Mouse (Mus musculus): Measurements from ENCODE around the gene Palld. TPM values are rescaled to one million over a fixed set of nuclear protein-coding genes. Genes with fewer than 3 reads are reported as not detected.

Gene Palld
- total and polyA plus RNA-seq, 3 experiments, result 0.87 to 7.1 (median 2.6) TPM

DNA sequence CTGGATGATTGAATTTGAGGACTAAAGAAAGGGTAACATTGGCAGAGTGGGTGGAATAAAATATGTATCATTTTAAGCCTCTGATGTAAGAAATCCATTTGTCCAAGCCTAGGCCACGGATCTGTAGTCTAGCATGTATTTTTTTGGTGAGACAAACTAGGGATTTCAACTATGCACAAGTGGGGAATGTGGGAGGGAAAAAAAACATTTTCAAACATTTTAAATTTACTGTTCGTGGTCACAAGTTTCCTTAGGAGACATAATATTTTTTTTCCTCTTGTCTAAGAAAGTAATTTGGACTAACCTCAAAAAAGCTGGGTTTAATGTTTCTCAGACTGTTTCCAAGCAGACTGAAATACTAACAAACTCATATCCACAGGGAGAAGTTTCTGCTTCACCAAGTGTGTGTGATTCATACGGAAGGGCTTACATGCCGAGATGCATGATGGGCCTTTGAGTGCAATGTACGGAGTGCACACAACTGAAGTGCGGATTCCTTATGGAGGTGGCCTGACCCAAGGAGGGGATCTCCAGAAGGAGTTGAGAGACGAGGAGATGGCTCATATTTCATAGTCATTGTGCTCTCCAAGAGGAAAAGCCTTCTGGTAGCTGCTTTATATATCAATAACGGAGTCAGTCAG is 256.2 kb downstream of the Palld start:
- no peak overlapping the region for H3K4me2 ChIP-seq (ENCODE audit: insufficient read depth, low read depth, poor library complexity, severe bottlenecking)

GRCm38 (mm10) chr8:61645642-61646041 is 256.8 kb downstream of the Palld start:
- H3K27ac ChIP-seq (ENCODE audit: insufficient read depth, low read depth), result no peak overlapping the region
- no peaks in the 10 kb centered on the region for H3K79me2 ChIP-seq (replicated peaks; ENCODE audit: control insufficient read depth, extremely low read depth, insufficient read depth, poor library complexity, severe bottlenecking)
- TF ChIP-seq CHD2 (IDR thresholded peaks at IDR 0.05; ENCODE audit: low read length), result no peak
- TF ChIP-seq IRF4 (IDR thresholded peaks at IDR 0.05; ENCODE audit: low read depth, low read length), result no peak
- no peak for TF ChIP-seq ETS1 (conservative IDR thresholded peaks at IDR 0.05; ENCODE audit: low read depth, low read length)
- no peak for DNase-seq (ENCODE audit: extremely low read depth)
- peaks cover 0 to 9% of the 10 kb centered on the region in 2 experiments; a peak in 1 of 4 replicates for H3K4me1 ChIP-seq (ENCODE audit: control insufficient read depth in 1 of 2, insufficient read depth in 2 of 2)
- H3K9me3 ChIP-seq (replicated peaks; ENCODE audit: low read length), result no peaks in the 10 kb centered on the region
- H3K4me2 ChIP-seq (ENCODE audit: insufficient read depth, low read depth, poor library complexity, severe bottlenecking), result no peak overlapping the region
- H3K36me3 ChIP-seq (replicated peaks in 1 of 2; ENCODE audit: control insufficient read depth in 1 of 2, insufficient read depth in 1 of 2, low read length in 1 of 2), result no peaks in the 10 kb centered on the region
- H3K4me3 ChIP-seq (replicated peaks in 1 of 3; ENCODE audit: low read depth in 2 of 3, low read length in 2 of 3, poor library complexity in 1 of 3), result no peak overlapping the region
- in situ Hi-C loops (cut with MboI; ENCODE audit: low pct_ligation_motif_present, low pct_unique_long_range_greater_than_20kb, low sequenced_read_pairs), result no loop called here
- dilution Hi-C loops (cut with MboI; ENCODE audit: extremely low pct_ligation_motif_present, extremely low pct_unique_long_range_greater_than_20kb, low sequenced_read_pairs), result no loop called here
- H3K27me3 ChIP-seq (replicated peaks), result no peaks in the 10 kb centered on the region
- H3K9ac ChIP-seq (ENCODE audit: insufficient read depth, low read depth), result no peak overlapping the region

More for the DNA sequence above, 256.2 kb downstream of the Palld start:
- Histone ChIP-seq H3K79me2 (replicated peaks; ENCODE audit: control insufficient read depth, extremely low read depth, insufficient read depth, poor library complexity, severe bottlenecking) (no peaks in the 10 kb centered on the region), H3K36me3 (replicated peaks in 1 of 2; ENCODE audit: control insufficient read depth in 1 of 2, insufficient read depth in 1 of 2, low read length in 1 of 2) (no peaks in the 10 kb centered on the region), H3K27ac (ENCODE audit: insufficient read depth, low read depth) (no peak overlapping the region), H3K9ac (ENCODE audit: insufficient read depth, low read depth) (no peak overlapping the region), H3K4me3 (replicated peaks in 1 of 3; ENCODE audit: low read depth in 2 of 3, low read length in 2 of 3, poor library complexity in 1 of 3) (no peak overlapping the region), H3K27me3 (replicated peaks) (no peaks in the 10 kb centered on the region), H3K4me1 (ENCODE audit: control insufficient read depth in 1 of 2, insufficient read depth in 2 of 2) (peaks cover 0 to 9% of the 10 kb centered on the region in 2 experiments; a peak in 1 of 4 replicates), H3K9me3 (replicated peaks; ENCODE audit: low read length) (no peaks in the 10 kb centered on the region)
- no peak for DNase-seq (ENCODE audit: extremely low read depth)
- TF ChIP-seq JUND (conservative IDR thresholded peaks at IDR 0.05; ENCODE audit: low read depth, low read length) (no peak), USF2 (conservative IDR thresholded peaks at IDR 0.05; ENCODE audit: low read depth, low read length) (no peak), HCFC1 (IDR thresholded peaks at IDR 0.05; ENCODE audit: low read depth, low read length) (no peak)
- dilution Hi-C loops (cut with MboI; ENCODE audit: extremely low pct_ligation_motif_present, extremely low pct_unique_long_range_greater_than_20kb, low sequenced_read_pairs), result no loop called here
- in situ Hi-C loops (cut with MboI; ENCODE audit: low pct_ligation_motif_present, low pct_unique_long_range_greater_than_20kb, low sequenced_read_pairs), result no loop called here

DNA sequence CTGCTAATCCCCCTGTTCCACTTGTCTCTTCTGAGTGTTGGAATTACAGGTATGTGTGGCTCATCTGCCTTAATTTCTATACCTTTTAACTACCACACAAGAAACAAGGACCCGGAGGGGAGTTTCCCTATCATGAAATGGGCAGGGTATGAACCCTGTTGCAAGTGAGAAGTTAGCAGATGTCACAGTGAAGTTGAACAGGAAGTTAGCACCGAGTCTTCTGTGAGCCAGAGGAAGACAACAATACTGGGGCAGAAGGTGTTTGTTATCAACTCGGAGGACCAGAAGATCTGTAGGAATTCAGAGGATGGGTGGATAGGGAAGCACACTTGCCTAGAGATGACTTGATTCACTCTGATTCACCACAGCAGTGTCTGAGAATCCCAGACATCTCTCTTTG is 259.3 kb downstream of the Palld start:
- TF ChIP-seq MEF2A (IDR thresholded peaks at IDR 0.05; ENCODE audit: borderline replicate concordance, low read depth, low read length) (no peak), ELF1 (IDR thresholded peaks at IDR 0.05; ENCODE audit: low read depth, low read length) (0 out of 2 replicates have a peak, but pooled peaks have one; percentile 19), ZMIZ1 (IDR thresholded peaks at IDR 0.05; ENCODE audit: low read depth, low read length) (no peak)
- dilution Hi-C loops (cut with MboI; ENCODE audit: extremely low pct_ligation_motif_present, extremely low pct_unique_long_range_greater_than_20kb, low sequenced_read_pairs) (no loop called here), in situ Hi-C loops (cut with MboI; ENCODE audit: low pct_ligation_motif_present, low pct_unique_long_range_greater_than_20kb, low sequenced_read_pairs) (no loop called here)
- Histone ChIP-seq H3K27ac (ENCODE audit: insufficient read depth, low read depth) (no peak overlapping the region), H3K4me3 (replicated peaks in 1 of 3; ENCODE audit: low read depth in 2 of 3, low read length in 2 of 3, poor library complexity in 1 of 3) (no peak overlapping the region), H3K79me2 (replicated peaks; ENCODE audit: control insufficient read depth, extremely low read depth, insufficient read depth, poor library complexity, severe bottlenecking) (no peaks in the 10 kb centered on the region), H3K36me3 (replicated peaks in 1 of 2; ENCODE audit: control insufficient read depth in 1 of 2, insufficient read depth in 1 of 2, low read length in 1 of 2) (no peaks in the 10 kb centered on the region), H3K4me1 (ENCODE audit: control insufficient read depth in 1 of 2, insufficient read depth in 2 of 2) (peaks cover 0 to 9% of the 10 kb centered on the region in 2 experiments; a peak in 1 of 4 replicates), H3K27me3 (replicated peaks) (no peaks in the 10 kb centered on the region), H3K9me3 (replicated peaks; ENCODE audit: low read length) (no peaks in the 10 kb centered on the region), H3K9ac (ENCODE audit: insufficient read depth, low read depth) (no peak overlapping the region), H3K4me2 (ENCODE audit: insufficient read depth, low read depth, poor library complexity, severe bottlenecking) (no peak overlapping the region; the same call in 1 of the 2 replicates)
- peak; percentile 21 for DNase-seq (ENCODE audit: extremely low read depth)
